Mouse (Mus musculus): ENCODE data around the gene Inca1.

- TF ChIP-seq CTCF (IDR thresholded peaks at IDR 0.05; ENCODE audit: low read depth, low read length) (no peak), EP300 (IDR thresholded peaks at IDR 0.05; ENCODE audit: insufficient read depth, low read depth, low read length) (no peak), POLR2A (IDR thresholded peaks at IDR 0.05; ENCODE audit: insufficient read depth, low read length) (no peak)
These were observed 6.2 kb upstream of the Inca1 start for GRCm38 (mm10) chr11:70706127-70706526.
